Mouse (Mus musculus) subcutaneous adipose tissue, adult 2 months (tissue): ENCODE data around the gene Gm21865. TPM values are rescaled to one million over a fixed set of nuclear protein-coding genes. Genes with fewer than 3 reads are reported as not detected.

Experiments
- polyA plus RNA-seq: library from polyadenylated mRNA; depleted of rRNA; stranded (reverse); fragments of >200 nt; gene quantifications from 2 replicates; pipeline ENCODE4 v1.2.3, GENCODE M21; 2012; ENCODE audit warnings: low replicate concordance; rRNA removed

Gene Gm21865
- polyA plus RNA-seq = not detected in 2 replicates

DNA sequence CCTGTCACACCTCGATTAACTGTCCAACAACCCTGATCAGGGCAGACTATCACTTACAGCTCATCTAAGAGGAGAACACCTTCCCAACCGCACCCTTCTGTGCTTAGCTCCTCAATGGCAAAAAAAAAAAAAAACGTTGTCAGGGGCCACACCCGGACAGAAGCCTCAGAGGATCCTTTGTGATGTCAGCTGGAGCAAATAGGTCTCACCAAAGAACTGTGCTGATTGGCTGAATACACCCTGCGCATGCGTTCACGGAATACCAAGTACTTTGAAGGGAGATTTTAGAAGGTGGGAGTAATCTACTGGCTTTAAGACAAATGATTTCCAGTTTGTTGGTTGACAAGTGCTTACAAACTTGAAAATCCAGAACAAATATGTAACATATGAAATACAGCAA lies at the start of gene Gm21865:
Gene Gm21865 (minus strand): TSS at position 101 of the 400 bp plus-strand sequence.

Other genes starting within 250 kb of the Gm21865 start
- gene Gm21882, start 64.6 kb upstream of the Gm21865 start, polyA plus RNA-seq = not detected in 2 replicates